Mouse (Mus musculus) midbrain, embryonic 11.5 days (tissue): ENCODE results near the gene Rcan3. TPM values are rescaled to one million over a fixed set of nuclear protein-coding genes. Genes with fewer than 3 reads are reported as not detected.
A peak's percentile ranks its signal among the peaks of the same experiment; 100 is the strongest.

Source experiments
- ATAC-seq: fragments of 200-750 bp; cut with Nextera tagmentation; 2 replicates; pipeline ENCODE4 v1.8.0; 2017; ENCODE audit warnings: moderate TSS enrichment, moderate library complexity; ENCODE audit not compliant: low FRiP score
- DNase-seq: peaks from one replicate; pipeline ENCODE4 v3.0.0; 2015; ENCODE audit warnings: low spot score; ENCODE audit errors: missing footprints
- H3K27ac ChIP-seq: fragments of 300-500 bp; sonication (generic); 2 replicates; pipeline ENCODE4 v1.5.1; 2014; ENCODE audit warnings: low read depth, low read length
- H3K27me3 ChIP-seq: fragments of 300-500 bp; sonication (generic); 2 replicates; pipeline ENCODE4 v1.6.1; 2014; ENCODE audit warnings: mild to moderate bottlenecking, low read length, moderate library complexity, mixed read lengths; ENCODE audit not compliant: control insufficient read depth, insufficient read depth
- H3K36me3 ChIP-seq: fragments of 300-500 bp; sonication (generic); 2 replicates; pipeline ENCODE4 v1.6.1; 2014; ENCODE audit warnings: mild to moderate bottlenecking, low read length, moderate library complexity, mixed read lengths; ENCODE audit not compliant: control insufficient read depth, insufficient read depth
- H3K4me1 ChIP-seq: fragments of 300-500 bp; sonication (generic); 2 replicates; pipeline ENCODE4 v1.6.1; 2014; ENCODE audit warnings: low read length; ENCODE audit not compliant: control insufficient read depth, insufficient read depth
- H3K4me2 ChIP-seq: fragments of 300-500 bp; sonication (generic); 2 replicates; pipeline ENCODE4 v1.6.1; 2014; ENCODE audit warnings: mild to moderate bottlenecking, moderate library complexity
- H3K4me3 ChIP-seq: fragments of 300-500 bp; sonication (generic); 2 replicates; pipeline ENCODE4 v1.5.1; 2014; ENCODE audit warnings: low read depth, low read length
- H3K9ac ChIP-seq: fragments of 300-500 bp; sonication (generic); 2 replicates; pipeline ENCODE4 v1.6.1; 2014; ENCODE audit warnings: low read length
- H3K9me3 ChIP-seq: fragments of 300-500 bp; sonication (generic); 2 replicates; pipeline ENCODE4 v1.6.1; 2016; ENCODE audit warnings: low read length; ENCODE audit not compliant: control insufficient read depth
- WGBS: fragments of 180-500 bp; shearing (Covaris S2); extraction: QIAGEN DNeasy Blood & Tissue Kit; methylation state at CpG from one replicate; pipeline ENCODE4 v1.1.7; 2014; 5-methylcytosine and 5-hydroxymethylcytosine counted together
- polyA plus RNA-seq: library from polyadenylated mRNA; unstranded; fragments of >200 nt; fragmentation: Nextera tagmentation; extraction: Ambion mirVana; gene quantifications from 2 replicates; pipeline ENCODE4 v1.2.1, GENCODE M21; 2014

Gene Rcan3
- polyA plus RNA-seq, 1 experiment from 2014 or later = 9.1 TPM

GRCm38 (mm10) chr4:135425625-135426024 lies 8.0 kb downstream of the Rcan3 start:
- Histone ChIP-seq H3K9ac (no peak overlapping the region), H3K27me3 (no peaks in the 10 kb centered on the region), H3K27ac (no peak overlapping the region), H3K4me1 (no peaks in the 10 kb centered on the region), H3K4me2 (no peak overlapping the region), H3K36me3 (no peaks in the 10 kb centered on the region), H3K4me3 (no peak overlapping the region), H3K9me3 (no peaks in the 10 kb centered on the region)
- ATAC-seq (no peak), DNase-seq (no peak)
- 92% methylated on average over 9 of the region's 9 CpGs for WGBS

GRCm38 (mm10) chr4:135420961-135421360 lies 12.7 kb downstream of the Rcan3 start:
- DNase-seq = no peak
- Histone ChIP-seq H3K4me1 (no peaks in the 10 kb centered on the region), H3K4me3 (no peak overlapping the region), H3K27me3 (no peaks in the 10 kb centered on the region), H3K4me2 (no peak overlapping the region), H3K9ac (no peak overlapping the region), H3K27ac (no peak overlapping the region), H3K36me3 (no peaks in the 10 kb centered on the region), H3K9me3 (no peaks in the 10 kb centered on the region)
- 93% methylated on average over 13 of the region's 13 CpGs for WGBS
- no peak for ATAC-seq

DNA sequence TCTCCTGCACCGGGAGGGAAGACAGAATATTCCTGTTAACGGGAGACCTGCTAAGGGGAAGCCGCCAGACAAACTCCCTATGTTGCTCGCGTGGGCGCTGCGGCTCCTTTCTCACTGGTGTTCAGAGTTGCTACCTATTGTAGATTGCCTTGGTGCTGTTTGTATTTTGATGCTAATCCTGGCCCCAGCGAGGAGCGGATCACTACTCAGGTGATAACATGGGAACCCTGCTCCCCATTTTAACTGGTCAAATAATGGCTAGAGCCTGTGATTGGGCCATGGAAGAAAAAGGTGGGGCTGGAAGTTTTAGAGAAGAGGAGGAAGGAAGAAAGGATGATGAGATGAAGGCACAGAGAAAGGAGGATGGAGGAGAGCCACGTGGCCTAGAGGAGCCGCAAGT lies 13.2 kb downstream of the Rcan3 start:
- Histone ChIP-seq H3K27me3 (no peaks in the 10 kb centered on the region), H3K4me1 (no peaks in the 10 kb centered on the region), H3K4me3 (no peak overlapping the region), H3K9me3 (no peaks in the 10 kb centered on the region), H3K27ac (no peak overlapping the region), H3K9ac (no peak overlapping the region), H3K4me2 (no peak overlapping the region), H3K36me3 (no peaks in the 10 kb centered on the region)
- ATAC-seq (no peak), DNase-seq (no peak)
- 81% methylated on average over 11 of the region's 11 CpGs for WGBS

DNA sequence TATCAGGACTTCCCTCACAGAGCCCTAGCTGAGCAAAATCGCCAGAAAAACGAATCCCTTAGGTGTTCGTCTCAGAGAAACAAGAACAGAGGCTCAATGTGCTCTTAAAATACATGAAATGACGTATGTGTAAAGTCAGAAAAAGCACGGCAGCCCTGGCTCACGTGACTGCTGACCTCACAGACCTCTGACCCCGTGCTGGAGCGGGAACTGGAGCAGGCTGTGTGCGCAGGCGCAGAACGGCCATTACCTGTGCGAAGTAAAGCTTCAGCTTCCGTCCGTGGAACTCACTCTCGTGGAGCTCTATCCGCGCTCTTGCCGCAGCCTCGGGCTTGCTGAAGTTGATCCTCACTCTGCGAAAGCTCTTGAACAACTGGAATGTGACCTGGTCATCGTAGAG lies 13.7 kb downstream of the Rcan3 start:
- no peaks in the 10 kb centered on the region for H3K36me3 ChIP-seq
- no peak overlapping the region for H3K27ac ChIP-seq
- no peak overlapping the region for H3K4me2 ChIP-seq
- no peaks in the 10 kb centered on the region for H3K4me1 ChIP-seq
- DNase-seq (no peak), ATAC-seq (no peak)
- H3K9me3 ChIP-seq = no peaks in the 10 kb centered on the region
- 84% methylated on average over 21 of the region's 21 CpGs for WGBS
- no peaks in the 10 kb centered on the region for H3K27me3 ChIP-seq
- no peak overlapping the region for H3K9ac ChIP-seq
- H3K4me3 ChIP-seq = no peak overlapping the region

DNA sequence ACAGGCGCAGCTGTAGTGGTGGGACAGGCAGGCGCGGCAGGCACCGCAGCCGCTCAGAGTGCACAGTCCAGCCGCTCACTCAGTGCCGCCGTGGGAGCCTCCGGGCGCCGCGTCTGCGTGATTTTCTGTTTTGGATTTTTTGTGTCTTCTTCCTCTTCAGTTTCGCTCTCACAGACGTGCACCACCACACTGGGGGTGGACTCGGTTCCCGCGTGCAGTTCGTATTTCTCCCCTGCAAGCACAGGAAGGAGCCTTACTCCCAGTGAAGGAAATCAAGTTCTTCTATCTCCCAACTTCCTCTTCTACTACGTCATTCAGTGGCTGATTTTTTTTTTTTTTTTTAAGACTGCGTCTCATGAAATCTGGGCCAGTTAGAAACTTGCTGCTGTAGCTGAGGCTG lies 17.3 kb downstream of the Rcan3 start:
- no peak overlapping the region for H3K4me3 ChIP-seq
- H3K27me3 ChIP-seq = no peaks in the 10 kb centered on the region
- H3K4me1 ChIP-seq = no peaks in the 10 kb centered on the region
- no peak for DNase-seq
- no peak overlapping the region for H3K9ac ChIP-seq
- H3K4me2 ChIP-seq = no peak overlapping the region
- 91% methylated on average over 21 of the region's 21 CpGs for WGBS
- H3K27ac ChIP-seq = no peak overlapping the region
- ATAC-seq = no peak
- no peaks in the 10 kb centered on the region for H3K36me3 ChIP-seq
- no peaks in the 10 kb centered on the region for H3K9me3 ChIP-seq

GRCm38 (mm10) chr4:135413491-135413890 lies 20.2 kb downstream of the Rcan3 start:
- no peaks in the 10 kb centered on the region for H3K36me3 ChIP-seq
- ATAC-seq (no peak), DNase-seq (no peak)
- no peaks in the 10 kb centered on the region for H3K4me1 ChIP-seq
- H3K4me2 ChIP-seq = no peak overlapping the region
- H3K4me3 ChIP-seq = no peak overlapping the region
- H3K27me3 ChIP-seq = no peaks in the 10 kb centered on the region
- WGBS = 83% methylated on average over 8 of the region's 8 CpGs
- no peak overlapping the region for H3K9ac ChIP-seq
- H3K9me3 ChIP-seq = no peaks in the 10 kb centered on the region; the same call in 1 of the 2 replicates
- no peak overlapping the region for H3K27ac ChIP-seq

- H3K4me1 ChIP-seq = no peaks in the 10 kb centered on the region
- no peak overlapping the region for H3K9ac ChIP-seq
- no peaks in the 10 kb centered on the region for H3K27me3 ChIP-seq
- no peak overlapping the region for H3K4me3 ChIP-seq
- no peak overlapping the region for H3K4me2 ChIP-seq
- no peaks in the 10 kb centered on the region for H3K36me3 ChIP-seq
- ATAC-seq (no peak), DNase-seq (peak; percentile 92)
- H3K9me3 ChIP-seq = no peaks in the 10 kb centered on the region; the same call in 1 of the 2 replicates
- no peak overlapping the region for H3K27ac ChIP-seq
- WGBS = 51% methylated on average over 4 of the region's 4 CpGs
These were observed 22.0 kb downstream of the Rcan3 start for GRCm38 (mm10) chr4:135411633-135412032.

DNA sequence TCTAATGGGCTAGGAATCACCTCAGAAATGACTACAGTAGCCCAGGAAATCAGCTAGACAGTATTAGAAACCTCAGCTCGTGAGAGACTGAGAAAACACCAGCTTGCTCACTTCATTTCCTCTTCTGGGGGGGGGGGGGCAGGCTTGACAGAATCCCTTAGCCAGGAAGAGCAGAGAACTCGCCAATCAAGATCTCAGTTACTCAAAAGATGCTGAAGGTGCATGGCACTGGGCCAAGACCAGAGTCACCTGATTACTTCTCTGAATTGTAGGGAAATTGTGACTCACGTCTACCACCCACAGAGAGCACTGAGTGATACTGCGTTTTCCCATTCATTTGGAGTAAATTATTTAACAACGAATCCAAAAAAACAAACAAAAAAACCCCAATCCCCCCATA lies 27.5 kb downstream of the Rcan3 start:
- ATAC-seq (no peak), DNase-seq (no peak)
- Histone ChIP-seq H3K27me3 (no peaks in the 10 kb centered on the region), H3K9ac (no peak overlapping the region), H3K27ac (no peak overlapping the region), H3K36me3 (no peaks in the 10 kb centered on the region), H3K4me1 (no peaks in the 10 kb centered on the region), H3K4me3 (no peak overlapping the region), H3K4me2 (no peak overlapping the region), H3K9me3 (no peaks in the 10 kb centered on the region; the same call in 1 of the 2 replicates)
- WGBS = 74% methylated on average over 5 of the region's 5 CpGs

GRCm38 (mm10) chr4:135404916-135405315 lies 28.7 kb downstream of the Rcan3 start:
- Histone ChIP-seq H3K27me3 (no peaks in the 10 kb centered on the region), H3K36me3 (no peaks in the 10 kb centered on the region), H3K9me3 (no peaks in the 10 kb centered on the region; the same call in 1 of the 2 replicates), H3K4me1 (no peaks in the 10 kb centered on the region), H3K9ac (no peak overlapping the region), H3K4me3 (no peak overlapping the region), H3K27ac (no peak overlapping the region), H3K4me2 (no peak overlapping the region)
- ATAC-seq (no peak), DNase-seq (no peak)
- WGBS = 83% methylated on average over 2 of the region's 2 CpGs

- Histone ChIP-seq H3K4me2 (no peak overlapping the region), H3K4me3 (no peak overlapping the region), H3K27me3 (peaks cover 4% of the 10 kb centered on the region; the same call in 1 of the 2 replicates), H3K27ac (no peak overlapping the region), H3K36me3 (no peaks in the 10 kb centered on the region), H3K4me1 (no peaks in the 10 kb centered on the region), H3K9ac (no peak overlapping the region), H3K9me3 (no peaks in the 10 kb centered on the region)
- no peak for ATAC-seq
- DNase-seq = no peak
- 82% methylated on average over 10 of the region's 10 CpGs for WGBS
These were observed 29.6 kb downstream of the Rcan3 start for GRCm38 (mm10) chr4:135404048-135404447.
